Mouse (Mus musculus): ENCODE results near the gene Ces1g. TPM values are rescaled to one million over a fixed set of nuclear protein-coding genes. Genes with fewer than 3 reads are reported as not detected.

The Ces1g gene
- total RNA-seq (2017): not detected in 2 replicates

DNA sequence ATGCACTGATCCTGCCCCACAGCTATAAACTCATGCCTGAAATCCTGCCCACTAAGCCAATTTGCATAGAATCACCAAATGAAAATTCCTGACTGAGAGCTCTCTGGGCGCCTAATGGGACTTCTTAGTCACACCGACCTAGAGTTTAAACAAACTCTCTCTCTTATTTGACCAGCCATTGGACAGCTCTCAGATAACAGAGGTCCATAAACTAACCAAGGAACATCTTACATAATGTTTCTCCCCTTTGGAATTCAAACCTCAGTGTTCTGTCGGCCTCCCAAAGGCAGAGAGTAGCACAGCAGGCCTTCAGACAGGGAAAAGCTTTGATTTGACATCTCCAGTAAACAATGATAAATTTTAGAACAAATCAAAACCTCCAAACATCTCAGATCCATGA is at the start of gene Ces1g:
Gene Ces1g, minus strand, starts transcription at position 102 of the 400 bp plus-strand sequence.
- no peak for ATAC-seq (ENCODE audit: extremely low read depth, insufficient number of reproducible peaks, low FRiP score, poor library complexity, severe bottlenecking)

DNA sequence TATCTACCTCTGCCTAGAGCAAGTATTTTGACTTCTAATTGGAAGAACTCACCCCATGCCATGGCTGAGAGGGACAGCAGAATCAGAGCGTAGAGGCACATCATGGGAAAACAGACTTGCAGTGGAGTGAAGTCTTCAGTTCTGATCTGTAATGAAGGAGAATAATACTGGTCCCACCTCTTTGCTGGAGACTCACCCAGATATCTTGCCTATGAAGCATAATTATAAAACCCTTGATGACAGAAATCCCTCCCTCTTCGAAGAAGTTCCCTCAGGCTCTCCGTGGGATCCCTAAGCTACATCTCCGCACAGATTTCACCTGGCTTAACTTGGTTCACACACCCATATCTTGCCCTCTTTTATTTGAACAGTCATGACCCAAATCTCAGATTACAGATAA is 42.5 kb upstream of the Ces1g start, which contains the start of gene Ces1h:
Gene Ces1h, minus strand, starts transcription at position 101 of the 400 bp plus-strand sequence.
- no peak for ATAC-seq (ENCODE audit: extremely low read depth, insufficient number of reproducible peaks, low FRiP score, poor library complexity, severe bottlenecking)

- ATAC-seq (ENCODE audit: extremely low read depth, insufficient number of reproducible peaks, low FRiP score, poor library complexity, severe bottlenecking): no peak
Measured at GRCm38 (mm10) chr8:93369481-93369880, 32.4 kb upstream of the Ces1g start.

- no peak for ATAC-seq (ENCODE audit: extremely low read depth, insufficient number of reproducible peaks, low FRiP score, poor library complexity, severe bottlenecking)
Measured at GRCm38 (mm10) chr8:93360113-93360512, 23.0 kb upstream of the Ces1g start.

GRCm38 (mm10) chr8:93339531-93339930 is 2.4 kb upstream of the Ces1g start:
- ATAC-seq (ENCODE audit: extremely low read depth, insufficient number of reproducible peaks, low FRiP score, poor library complexity, severe bottlenecking): no peak

GRCm38 (mm10) chr8:93332703-93333102 is 4.4 kb downstream of the Ces1g start:
- ATAC-seq (ENCODE audit: extremely low read depth, insufficient number of reproducible peaks, low FRiP score, poor library complexity, severe bottlenecking): no peak

GRCm38 (mm10) chr8:93331151-93331550 is 6.0 kb downstream of the Ces1g start:
- no peak for ATAC-seq (ENCODE audit: extremely low read depth, insufficient number of reproducible peaks, low FRiP score, poor library complexity, severe bottlenecking)

DNA sequence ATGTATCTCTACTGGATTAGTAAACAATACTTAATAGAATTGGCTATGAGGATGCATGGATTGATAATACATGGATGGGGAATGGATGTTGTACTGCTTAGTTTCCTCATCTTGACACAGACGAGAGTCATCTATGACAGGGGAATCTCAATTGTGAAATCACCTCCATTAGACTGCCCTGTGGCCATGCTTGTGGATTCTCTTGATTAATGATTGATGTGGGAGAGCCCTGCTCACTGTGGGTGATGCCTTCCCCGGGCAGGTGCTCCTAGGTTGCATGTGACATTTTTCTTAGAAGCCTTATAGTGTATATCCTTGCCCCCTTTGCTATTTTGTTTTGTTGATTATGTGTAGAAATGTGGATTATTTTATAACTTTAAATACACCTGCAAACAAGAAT is 12.0 kb downstream of the Ces1g start:
- no peak for ATAC-seq (ENCODE audit: extremely low read depth, insufficient number of reproducible peaks, low FRiP score, poor library complexity, severe bottlenecking)

- ATAC-seq (ENCODE audit: extremely low read depth, insufficient number of reproducible peaks, low FRiP score, poor library complexity, severe bottlenecking): no peak
Measured at GRCm38 (mm10) chr8:93317031-93317430, 20.1 kb downstream of the Ces1g start.

- ATAC-seq (ENCODE audit: extremely low read depth, insufficient number of reproducible peaks, low FRiP score, poor library complexity, severe bottlenecking): no peak
Measured at GRCm38 (mm10) chr8:93315557-93315956, 21.6 kb downstream of the Ces1g start.

GRCm38 (mm10) chr8:93283896-93284295 is 53.2 kb downstream of the Ces1g start:
- ATAC-seq (ENCODE audit: extremely low read depth, insufficient number of reproducible peaks, low FRiP score, poor library complexity, severe bottlenecking): no peak

DNA sequence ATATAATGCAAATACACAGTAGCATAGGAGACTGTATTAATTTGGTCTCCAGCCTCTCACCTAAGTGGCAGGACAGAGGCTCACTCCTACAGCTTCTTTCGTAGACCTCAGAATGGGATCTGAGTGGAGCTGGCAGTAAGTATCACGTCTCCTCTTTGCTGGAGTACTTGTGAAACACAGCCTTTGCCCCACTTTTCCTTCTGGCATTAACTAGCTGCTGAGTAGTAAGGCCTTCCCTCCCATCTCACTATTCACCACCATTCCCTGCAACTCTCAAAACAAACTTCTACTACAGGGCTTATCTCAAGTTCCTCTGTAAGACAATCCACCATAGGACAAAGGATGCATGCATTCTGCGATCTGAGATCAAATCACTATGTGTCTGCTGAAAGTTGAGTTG is 54.8 kb downstream of the Ces1g start:
- ATAC-seq (ENCODE audit: extremely low read depth, insufficient number of reproducible peaks, low FRiP score, poor library complexity, severe bottlenecking): no peak

- ATAC-seq (ENCODE audit: extremely low read depth, insufficient number of reproducible peaks, low FRiP score, poor library complexity, severe bottlenecking): no peak
Measured at GRCm38 (mm10) chr8:93279556-93279955, 57.6 kb downstream of the Ces1g start, which contains the start of gene Ces1f. Ces1f (minus strand) TSS chr8:93279747.

DNA sequence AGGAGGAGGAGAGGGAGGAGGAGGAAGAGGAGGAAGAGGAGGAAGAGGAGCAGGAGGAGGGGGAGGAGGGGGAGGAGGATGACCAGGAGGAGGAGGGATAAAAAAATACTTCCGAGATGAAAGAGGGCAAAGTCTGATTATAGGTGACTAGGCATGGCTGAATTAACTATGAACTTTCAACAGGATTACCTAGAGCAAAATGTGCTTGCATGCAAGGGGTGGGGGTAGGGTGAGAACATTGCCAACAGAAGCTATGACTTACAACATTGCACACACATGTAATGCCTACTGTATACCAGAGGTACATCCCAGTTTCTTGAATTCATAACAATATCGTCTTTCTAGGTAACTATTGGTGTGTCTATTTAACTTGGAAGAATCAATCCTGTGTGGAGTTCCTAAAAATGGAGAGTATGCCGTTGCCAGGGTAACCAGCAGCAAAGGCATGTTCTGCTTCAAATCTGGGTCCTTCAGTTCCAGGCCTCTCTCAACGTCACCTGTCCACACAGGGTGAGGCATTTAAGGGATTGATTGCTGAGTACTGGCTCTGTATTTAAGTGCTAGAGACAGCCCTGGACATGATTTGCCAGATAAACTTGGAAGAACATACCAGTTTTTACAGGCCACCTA is 58.8 kb downstream of the Ces1g start:
- ATAC-seq (ENCODE audit: extremely low read depth, insufficient number of reproducible peaks, low FRiP score, poor library complexity, severe bottlenecking): no peak

- ATAC-seq (ENCODE audit: extremely low read depth, insufficient number of reproducible peaks, low FRiP score, poor library complexity, severe bottlenecking): no peak
Measured at GRCm38 (mm10) chr8:93274609-93275008, 62.5 kb downstream of the Ces1g start.

DNA sequence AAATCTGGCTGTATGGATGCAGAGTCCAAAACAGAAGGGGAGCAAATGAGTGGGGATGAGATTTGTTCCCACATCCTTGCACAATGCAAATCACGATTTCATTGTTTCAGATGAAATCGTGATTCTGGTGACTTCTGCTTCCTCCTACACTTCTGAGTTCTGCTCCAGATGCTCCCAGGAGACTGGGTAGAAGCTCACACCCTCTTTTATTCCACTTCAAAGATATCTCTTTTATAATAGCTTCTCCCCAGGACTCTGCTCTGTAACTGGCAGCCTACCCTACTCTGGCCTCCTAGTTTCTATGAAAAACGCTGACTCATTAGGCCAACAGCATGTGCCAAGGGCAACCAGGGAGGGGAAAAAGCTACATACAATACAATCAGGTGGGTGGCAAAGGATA is 63.8 kb downstream of the Ces1g start:
- no peak for ATAC-seq (ENCODE audit: extremely low read depth, insufficient number of reproducible peaks, low FRiP score, poor library complexity, severe bottlenecking)

DNA sequence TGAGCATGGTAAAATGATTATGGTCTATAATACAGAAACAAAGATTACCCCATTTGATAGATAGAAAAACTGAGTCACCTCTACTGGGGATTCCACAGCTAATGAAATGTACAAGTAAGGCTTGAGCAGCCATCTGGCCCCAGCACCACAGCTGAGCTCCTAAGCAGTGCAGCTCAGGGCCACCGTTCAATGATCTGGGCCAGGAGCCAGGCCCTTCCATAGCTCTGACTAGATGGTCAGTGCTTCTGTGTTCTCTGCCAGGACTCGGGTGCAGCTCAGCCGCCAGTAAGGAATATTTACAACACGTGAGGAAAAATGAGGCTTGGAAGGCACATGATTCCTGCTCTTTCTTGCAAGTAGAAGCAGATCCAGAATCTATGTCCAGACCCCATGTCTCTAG is 64.4 kb downstream of the Ces1g start:
- no peak for ATAC-seq (ENCODE audit: extremely low read depth, insufficient number of reproducible peaks, low FRiP score, poor library complexity, severe bottlenecking)

GRCm38 (mm10) chr8:93261436-93261835 is 75.7 kb downstream of the Ces1g start:
- no peak for ATAC-seq (ENCODE audit: extremely low read depth, insufficient number of reproducible peaks, low FRiP score, poor library complexity, severe bottlenecking)

DNA sequence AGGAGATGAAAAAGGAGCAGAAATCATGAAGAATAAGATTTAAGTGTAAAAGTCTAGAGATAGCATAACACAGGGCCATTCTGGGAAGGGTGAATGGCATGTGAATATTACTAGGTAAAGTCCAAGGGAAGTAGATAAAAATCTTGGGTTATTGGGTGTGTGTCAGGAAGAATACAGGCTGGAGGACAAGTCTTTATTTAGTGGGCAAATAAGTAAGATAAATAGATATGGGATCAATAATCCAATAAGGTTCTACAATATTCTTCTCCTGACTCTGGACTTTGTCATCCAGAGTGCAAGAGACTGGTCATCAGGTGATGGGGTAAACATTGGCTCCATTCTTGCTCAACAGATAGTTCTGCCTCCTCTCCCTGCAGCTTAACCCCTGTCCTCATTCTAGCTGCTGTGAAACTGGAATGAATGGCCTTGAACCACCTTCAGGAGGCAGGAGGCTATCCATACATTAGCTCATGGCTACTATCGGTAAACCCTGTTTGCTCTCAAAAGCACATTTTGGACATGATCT is 84.6 kb downstream of the Ces1g start:
- ATAC-seq (ENCODE audit: extremely low read depth, insufficient number of reproducible peaks, low FRiP score, poor library complexity, severe bottlenecking): no peak

Measured in neutrophil, adult 5-6 weeks (primary cell).